Mouse (Mus musculus) hindbrain, postnatal 0 days (tissue): ENCODE measurements around the gene Gm13285. TPM values are rescaled to one million over a fixed set of nuclear protein-coding genes. Genes with fewer than 3 reads are reported as not detected.
"Not testable (repeated sequence)": the region's sequence is repeated elsewhere in the genome, so short reads cannot be mapped to it uniquely, and the experiment has no call there.

ENCODE experiments used
- ATAC-seq: fragments of 200-750 bp; cut with Nextera tagmentation; 2 replicates; pipeline ENCODE4 v1.8.0; 2017; ENCODE audit warnings: mild to moderate bottlenecking, moderate TSS enrichment, moderate library complexity
- DNase-seq: peaks from one replicate; pipeline ENCODE4 v3.0.0-alpha.2; 2015; ENCODE audit warnings: low spot score
- H3K27ac ChIP-seq: fragments of 300-500 bp; sonication (generic); 2 replicates; pipeline ENCODE4 v1.5.1; 2014; ENCODE audit warnings: mild to moderate bottlenecking
- H3K27me3 ChIP-seq: fragments of 300-500 bp; sonication (generic); 2 replicates; pipeline ENCODE4 v1.6.1; 2014; ENCODE audit warnings: low read length, mixed read lengths; ENCODE audit not compliant: insufficient read depth
- H3K36me3 ChIP-seq: fragments of 300-500 bp; sonication (generic); 2 replicates; pipeline ENCODE4 v1.6.1; 2014; ENCODE audit warnings: low read length, mixed read lengths; ENCODE audit not compliant: insufficient read depth
- H3K4me1 ChIP-seq: fragments of 300-500 bp; sonication (generic); 2 replicates; pipeline ENCODE4 v1.6.1; 2014; ENCODE audit warnings: antibody characterized with exemption, low read length, mixed read lengths; ENCODE audit not compliant: insufficient read depth
- H3K4me2 ChIP-seq: fragments of 300-500 bp; sonication (generic); 2 replicates; pipeline ENCODE4 v1.6.1; 2014; ENCODE audit warnings: low read depth, mild to moderate bottlenecking, low read length, moderate library complexity, mixed read lengths
- H3K4me3 ChIP-seq: fragments of 300-500 bp; sonication (generic); 2 replicates; pipeline ENCODE4 v1.5.1; 2014; ENCODE audit warnings: low read length
- H3K9ac ChIP-seq: fragments of 300-500 bp; sonication (generic); replicated peaks from 2 replicates; pipeline ENCODE4 v1.6.1; 2014; ENCODE audit warnings: mild to moderate bottlenecking, low read length, moderate library complexity, mixed read lengths
- H3K9me3 ChIP-seq: fragments of 300-500 bp; sonication (generic); 2 replicates; pipeline ENCODE4 v1.6.1; 2016; ENCODE audit warnings: low read length, mixed read lengths
- CTCF ChIP-seq: IDR thresholded peaks from 2 replicates; pipeline ENCODE4 v1.5.1; 2016; ENCODE audit warnings: antibody characterized with exemption, control low read depth, low read depth
- WGBS: fragments of 180-500 bp; shearing (Covaris S2); extraction: QIAGEN DNeasy Blood & Tissue Kit; methylation state at CpG from one replicate; pipeline ENCODE4 v1.1.7; 2014; 5-methylcytosine and 5-hydroxymethylcytosine counted together
- polyA plus RNA-seq: library from polyadenylated mRNA; unstranded; fragments of >200 nt; fragmentation: Nextera tagmentation; extraction: Ambion mirVana; gene quantifications from 2 replicates; pipeline ENCODE4 v1.2.1, GENCODE M21; 2015
- total RNA-seq: library from RNA; depleted of rRNA; stranded (reverse); fragments of >200 nt; gene quantifications from 2 replicates; pipeline ENCODE4 v1.2.3, GENCODE M21; 2014; rRNA removed

The Gm13285 gene
- total RNA-seq, result not detected in 2 replicates
- 0.14 TPM in 1 of 2 replicates, not detected in the other for polyA plus RNA-seq

DNA sequence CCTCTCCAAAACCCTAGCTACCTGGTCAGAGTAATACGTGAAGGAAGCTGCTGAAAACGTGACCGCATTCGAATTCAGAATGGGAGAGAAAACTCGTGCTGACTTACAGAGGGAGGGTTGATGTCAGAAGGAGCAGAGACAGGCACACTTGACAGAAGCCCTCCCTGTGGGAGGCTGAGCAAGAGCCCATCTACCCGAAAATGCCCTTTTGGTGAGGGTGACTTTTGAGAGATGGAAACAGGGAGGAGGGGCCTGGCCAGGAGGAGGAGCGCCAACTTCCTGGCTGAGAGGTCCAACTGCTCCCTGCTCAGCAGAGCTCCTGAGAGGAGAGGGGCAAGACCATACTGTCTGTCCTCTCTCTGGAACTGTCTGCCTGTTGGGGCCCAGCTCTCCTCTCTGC is at the start of gene Gm13285:
TSS of gene Gm13285 (plus strand) at position 301 of the 400 bp plus-strand sequence.
- H3K4me3 ChIP-seq, H3K27me3 ChIP-seq, H3K4me1 ChIP-seq, ATAC-seq, DNase-seq, H3K9me3 ChIP-seq, H3K27ac ChIP-seq, H3K4me2 ChIP-seq, H3K9ac ChIP-seq, H3K36me3 ChIP-seq: not testable (repeated sequence)
- 17% methylated on average over 4 of the region's 7 CpGs for WGBS

DNA sequence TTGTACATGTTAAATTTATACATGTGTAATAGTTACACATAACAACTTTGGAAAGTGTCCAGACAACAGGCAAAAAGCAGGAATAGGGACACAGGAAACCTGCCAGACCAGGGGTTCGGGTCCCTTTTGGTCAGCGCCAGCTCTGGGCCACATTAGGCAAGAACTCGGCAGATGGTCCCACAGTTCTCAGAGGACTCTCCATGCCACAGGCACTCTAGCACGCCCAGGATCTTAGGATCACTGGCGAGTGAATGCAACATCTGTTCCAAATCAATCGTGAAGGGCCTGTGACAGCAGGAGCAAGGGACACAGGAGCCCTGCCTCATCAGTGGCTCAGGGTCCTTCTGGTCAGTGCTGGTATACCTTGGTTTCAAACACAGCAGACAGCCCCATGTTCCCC is 49.5 kb upstream of the Gm13285 start:
- Histone ChIP-seq H3K27me3 (no peaks in the 10 kb centered on the region), H3K9ac (no peak overlapping the region), H3K27ac (no peak overlapping the region), H3K4me2 (no peak overlapping the region), H3K36me3 (no peaks in the 10 kb centered on the region), H3K4me3 (no peak overlapping the region), H3K9me3 (no peaks in the 10 kb centered on the region), H3K4me1 (no peaks in the 10 kb centered on the region)
- ATAC-seq (no peak), DNase-seq (no peak)
- no peak for TF ChIP-seq CTCF
- 63% methylated on average over 6 of the region's 6 CpGs for WGBS

DNA sequence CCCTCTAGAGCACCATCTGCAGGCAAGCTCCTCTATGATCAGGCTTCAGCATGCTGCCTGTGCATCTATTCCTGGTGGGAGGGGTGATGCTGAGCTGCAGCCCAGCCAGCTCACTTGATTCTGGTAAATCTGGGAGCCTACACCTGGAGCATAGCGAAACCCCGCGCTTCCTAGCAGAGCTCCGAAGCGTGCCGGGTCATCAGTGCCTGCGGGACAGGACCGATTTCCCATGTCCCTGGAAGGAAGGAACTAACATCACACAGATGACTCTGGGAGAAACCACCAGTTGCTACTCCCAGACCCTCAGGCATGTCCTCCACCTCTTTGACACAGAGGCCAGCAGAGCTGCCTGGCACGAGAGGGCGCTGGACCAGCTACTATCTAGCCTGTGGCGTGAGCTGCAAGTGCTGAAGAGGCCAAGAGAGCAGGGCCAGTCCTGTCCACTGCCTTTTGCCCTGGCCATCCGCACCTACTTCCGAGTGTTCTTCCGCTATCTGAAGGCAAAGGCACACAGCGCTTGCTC is 44.6 kb upstream of the Gm13285 start, which contains the start of gene Gm13271:
TSS of gene Gm13271 (plus strand) at position 51 of the 523 bp plus-strand sequence.
- not testable (repeated sequence) for H3K27me3 ChIP-seq, H3K4me1 ChIP-seq, H3K9ac ChIP-seq, H3K4me2 ChIP-seq, H3K27ac ChIP-seq, ATAC-seq, H3K9me3 ChIP-seq, H3K4me3 ChIP-seq, DNase-seq, H3K36me3 ChIP-seq
- 77% methylated on average over 13 of the region's 15 CpGs for WGBS

DNA sequence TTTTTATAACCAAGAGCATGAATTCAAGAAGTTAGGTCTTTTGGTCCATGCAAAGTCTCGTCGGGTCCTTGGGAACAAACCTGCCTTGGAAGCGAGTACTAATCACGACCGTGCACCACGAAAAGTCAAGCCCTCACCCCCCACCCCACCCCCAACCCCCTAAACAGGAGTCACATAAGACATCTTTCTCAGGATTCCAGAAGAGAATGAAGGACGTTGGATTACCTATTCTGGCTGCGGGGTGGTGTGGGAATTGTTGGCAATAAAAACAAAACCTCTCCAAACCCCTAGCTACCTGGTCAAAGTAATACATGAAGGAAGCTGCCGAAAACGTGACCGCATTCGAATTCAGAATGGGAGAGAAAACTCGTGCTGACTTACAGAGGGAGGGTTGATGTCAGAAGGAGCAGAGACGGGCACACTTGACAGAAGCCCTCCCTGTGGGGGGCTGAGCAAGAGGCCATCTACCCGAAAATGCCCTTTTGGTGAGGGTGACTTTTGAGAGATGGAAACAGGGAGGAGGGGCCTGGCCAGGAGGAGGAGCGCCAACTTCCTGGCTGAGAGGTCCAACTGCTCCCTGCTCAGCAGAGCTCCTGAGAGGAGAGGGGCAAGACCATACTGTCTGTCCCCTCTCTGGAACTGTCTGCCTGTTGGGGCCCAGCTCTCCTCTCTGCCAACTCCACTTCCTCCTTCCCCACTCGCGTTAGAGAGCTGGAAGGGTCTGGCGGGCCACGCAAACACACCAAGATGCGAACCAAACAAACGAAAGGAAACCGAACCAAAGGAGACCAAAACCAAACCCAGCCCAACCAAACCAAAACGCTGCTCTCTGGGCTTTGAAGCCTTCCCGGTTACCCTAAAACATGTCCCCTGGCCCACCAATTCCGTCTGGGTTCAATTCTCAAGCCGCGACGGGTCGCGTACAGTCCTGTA is 42.6 kb upstream of the Gm13285 start:
- not testable (repeated sequence) for H3K27me3 ChIP-seq, H3K4me1 ChIP-seq, H3K36me3 ChIP-seq, ATAC-seq, H3K9me3 ChIP-seq
- WGBS, result 12% methylated on average over 28 of the region's 31 CpGs
- Histone ChIP-seq H3K9ac (peak overlapping the region; percentile 37), H3K27ac (peak overlapping the region; percentile 78), H3K4me3 (peak overlapping the region; percentile 41), H3K4me2 (peak overlapping the region; percentile 63)
- peak; percentile 1 for DNase-seq

DNA sequence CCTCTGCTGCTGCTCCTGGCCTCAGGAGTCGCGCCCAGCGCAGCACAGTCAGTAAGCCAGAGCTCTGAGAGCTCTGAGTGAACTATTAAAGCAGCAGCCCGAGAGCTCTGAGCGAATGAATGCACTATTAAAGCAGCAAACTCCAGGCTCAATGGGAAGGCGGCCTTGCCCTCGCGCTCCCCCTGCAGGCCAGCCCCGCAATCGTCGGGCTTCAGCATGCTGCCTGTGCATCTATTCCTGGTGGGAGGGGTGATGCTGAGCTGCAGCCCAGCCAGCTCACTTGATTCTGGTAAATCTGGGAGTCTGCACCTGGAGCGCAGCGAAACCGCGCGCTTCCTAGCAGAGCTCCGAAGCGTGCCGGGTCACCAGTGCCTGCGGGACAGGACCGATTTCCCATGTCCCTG is 41.8 kb upstream of the Gm13285 start:
- Histone ChIP-seq H3K4me3 (peak overlapping the region; percentile 41), H3K4me2 (peak overlapping the region; percentile 63), H3K27ac (peak overlapping the region; percentile 78; the same call in 1 of the 2 replicates)
- H3K4me1 ChIP-seq, H3K36me3 ChIP-seq, H3K9ac ChIP-seq, H3K27me3 ChIP-seq, H3K9me3 ChIP-seq: not testable (repeated sequence)
- ATAC-seq (peak; percentile 100), DNase-seq (peak; percentile 92)
- WGBS, result 0% methylated on average over 19 of the region's 21 CpGs
- TF ChIP-seq CTCF, result peak; percentile 81

DNA sequence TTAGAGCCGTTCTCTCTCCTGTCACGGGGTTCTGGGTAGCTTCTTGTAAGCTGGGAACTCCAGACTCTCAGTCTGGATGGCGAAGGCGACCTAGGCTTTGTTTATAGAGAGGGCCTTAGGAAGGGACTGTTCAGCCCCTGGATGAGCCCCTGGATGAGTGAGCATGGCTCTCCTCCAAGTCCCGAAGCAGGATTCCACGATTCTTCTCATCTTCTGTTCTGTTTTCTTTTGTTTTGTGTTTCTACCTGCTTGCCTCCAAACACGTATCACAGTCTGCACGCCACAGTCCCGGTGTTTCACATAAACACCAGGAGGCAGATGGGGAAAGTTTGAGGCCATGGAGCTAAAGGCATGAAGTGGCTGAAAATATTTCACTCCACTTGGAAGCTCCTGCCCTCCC is 40.7 kb upstream of the Gm13285 start:
- not testable (repeated sequence) for H3K4me1 ChIP-seq, H3K27me3 ChIP-seq, H3K27ac ChIP-seq, H3K4me2 ChIP-seq, H3K9me3 ChIP-seq, DNase-seq, H3K4me3 ChIP-seq, ATAC-seq, H3K9ac ChIP-seq, H3K36me3 ChIP-seq
- 89% methylated on average over 9 of the region's 9 CpGs for WGBS

DNA sequence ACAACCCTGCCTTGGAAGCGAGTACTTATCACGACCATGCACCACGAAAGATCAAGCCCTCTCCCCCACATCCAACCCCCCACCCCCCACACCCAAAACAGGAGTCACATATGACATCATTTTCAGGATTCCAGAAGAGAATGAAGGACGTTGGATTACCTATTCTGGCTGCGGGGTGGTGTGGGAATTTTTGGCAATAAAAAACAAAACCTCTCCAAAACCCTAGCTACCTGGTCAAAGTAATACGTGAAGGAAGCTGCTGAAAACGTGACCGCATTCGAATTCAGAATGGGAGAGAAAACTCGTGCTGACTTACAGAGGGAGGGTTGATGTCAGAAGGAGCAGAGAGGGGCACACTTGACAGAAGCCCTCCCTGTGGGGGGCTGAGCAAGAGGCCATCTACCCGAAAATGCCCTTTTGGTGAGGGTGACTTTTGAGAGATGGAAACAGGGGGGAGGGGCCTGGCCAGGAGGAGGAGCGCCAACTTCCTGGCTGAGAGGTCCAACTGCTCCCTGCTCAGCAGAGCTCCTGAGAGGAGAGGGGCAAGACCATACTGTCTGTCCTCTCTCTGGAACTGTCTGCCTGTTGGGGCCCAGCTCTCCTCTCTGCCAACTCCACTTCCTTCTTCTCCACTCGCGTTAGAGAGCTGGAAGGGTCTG is 39.7 kb upstream of the Gm13285 start, which contains the start of gene Gm13283:
TSS of gene Gm13283 (plus strand) at position 510 of the 659 bp plus-strand sequence.
- ATAC-seq, DNase-seq, H3K27me3 ChIP-seq, H3K9me3 ChIP-seq, H3K27ac ChIP-seq, H3K36me3 ChIP-seq, H3K9ac ChIP-seq, H3K4me1 ChIP-seq: not testable (repeated sequence)
- Histone ChIP-seq H3K4me2 (peak within 1 kb of the TSS; percentile 50), H3K4me3 (peak within 1 kb of the TSS; percentile 25)
- 23% methylated on average over 6 of the region's 14 CpGs for WGBS
